Comparison of ENCODE assay signal across 13 mouse cellular contexts in the genomic region with DNA sequence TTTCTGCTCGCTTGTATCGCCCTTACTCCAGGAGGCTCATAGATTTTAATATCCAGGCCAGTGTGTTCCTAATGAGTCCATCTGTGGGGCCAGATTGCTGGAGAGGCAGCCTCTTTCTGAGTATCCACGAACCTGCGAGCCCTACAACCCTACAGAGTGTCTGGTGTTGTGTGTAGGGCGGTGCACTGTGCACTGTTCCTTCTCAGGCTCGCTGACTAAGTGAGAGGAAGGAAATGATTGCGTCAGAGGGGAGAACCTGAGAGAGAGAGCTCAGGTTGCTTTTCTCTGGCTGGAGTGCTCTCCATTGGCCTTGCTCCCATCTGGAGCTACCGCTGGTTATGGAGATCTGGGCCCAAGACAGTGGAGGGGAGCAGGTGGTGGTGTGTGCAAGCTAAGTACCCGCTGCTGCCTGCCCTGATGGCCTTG. TPM values are rescaled to one million over a fixed set of nuclear protein-coding genes. Genes with fewer than 3 reads are reported as not detected.
DNase-seq lines count a peak whose midpoint lies in the region; ATAC-seq and TF ChIP-seq lines count a peak whose summit lies in the region.
"Had no signal": no experiment of that assay in that cellular context is flagged by ENCODE, and none has a peak within 500 bp of the region (broad histone marks: within the 10 kb centered on the region; RNA-seq: fewer than 3 reads in every experiment).

No protein-coding gene starts in this region.

- H3K4me1 ChIP-seq in hindbrain, embryonic 14.5 days (replicated peaks; ENCODE audit: control insufficient read depth, insufficient read depth, low read length): peaks cover 13% of the 10 kb centered on the region
- peaks cover 42% of the 10 kb centered on the region for H3K4me1 ChIP-seq in heart, embryonic 12.5 days (replicated peaks)

- peak; percentile 85 for DNase-seq in gastrocnemius, adult 18-20 months (ENCODE audit: low spot score)
- no peak for DNase-seq in gastrocnemius, postnatal 10 days
- peak; percentile 27 for DNase-seq in retina, postnatal 1 day
- DNase-seq in retina, embryonic 14.5 days (ENCODE audit: low spot score): no peak
- DNase-seq in hindbrain, embryonic 14.5 days (ENCODE audit: low spot score): no peak
- no peak for DNase-seq in heart, postnatal 25 days (ENCODE audit: low spot score)
- DNase-seq in left cerebral cortex, adult 2 months (ENCODE audit: extremely low spot score in 1 of 2, low spot score in 2 of 2): no peak
- DNase-seq: heart, postnatal 10 days; kidney, postnatal 4 days; right cerebral cortex, postnatal 14 days; thymus, adult 2 months had no signal

- WGBS in hindbrain, embryonic 14.5 days: 72% methylated on average over 9 of the region's 9 CpGs
- WGBS in heart, embryonic 12.5 days: 79% methylated on average over 9 of the region's 9 CpGs

- no peaks in the 10 kb centered on the region for H3K9me3 ChIP-seq in hindbrain, embryonic 14.5 days (ENCODE audit: control insufficient read depth, low read length)
- H3K9me3 ChIP-seq in heart, embryonic 12.5 days (replicated peaks): 0 out of 2 replicates have a peak, but pooled peaks cover 6% of the 10 kb centered on the region
- H3K9me3 ChIP-seq: limb, embryonic 15.5 days had no signal

- intact Hi-C loops in heart, postnatal 25 days (cut with DNase I): no loop called here
- intact Hi-C loops in left cerebral cortex, adult 2 months (cut with DNase I): loop anchor here (5.0 kb wide), 1 partner anchor 97 kb away; no protein-coding TSS in a partner anchor

- H3K4me3 ChIP-seq in hindbrain, embryonic 14.5 days (replicated peaks; ENCODE audit: low read length): no peak overlapping the region
- H3K4me3 ChIP-seq in heart, embryonic 12.5 days: no peak overlapping the region
- H3K4me3 ChIP-seq in left cerebral cortex, adult 2 months: no peak overlapping the region
- H3K4me3 ChIP-seq: limb, embryonic 15.5 days had no signal

- ATAC-seq in hindbrain, embryonic 14.5 days (ENCODE audit: low FRiP score): no peak
- no peak for ATAC-seq in heart, embryonic 12.5 days (ENCODE audit: insufficient number of reproducible peaks, low FRiP score)

- no peaks in the 10 kb centered on the region for H3K27me3 ChIP-seq in hindbrain, embryonic 14.5 days (ENCODE audit: control insufficient read depth, insufficient read depth, low read length)
- no peaks in the 10 kb centered on the region for H3K27me3 ChIP-seq in heart, embryonic 12.5 days (replicated peaks)
- H3K27me3 ChIP-seq: limb, embryonic 15.5 days had no signal

- no peak for TF ChIP-seq CTCF in left cerebral cortex, adult 2 months (IDR thresholded peaks at IDR 0.05)

- H3K36me3 ChIP-seq in hindbrain, embryonic 14.5 days (replicated peaks; ENCODE audit: control insufficient read depth, insufficient read depth): 0 out of 2 replicates have a peak, but pooled peaks cover 4% of the 10 kb centered on the region
- peaks cover 27% of the 10 kb centered on the region for H3K36me3 ChIP-seq in heart, embryonic 12.5 days

- no peak overlapping the region for H3K4me2 ChIP-seq in hindbrain, embryonic 14.5 days (replicated peaks)
- no peak overlapping the region for H3K4me2 ChIP-seq in heart, embryonic 12.5 days
- H3K4me2 ChIP-seq: limb, embryonic 15.5 days had no signal

- H3K27ac ChIP-seq in hindbrain, embryonic 14.5 days: peak overlapping the region; percentile 17
- no peak overlapping the region for H3K27ac ChIP-seq in heart, embryonic 12.5 days (ENCODE audit: poor library complexity, severe bottlenecking)
- H3K27ac ChIP-seq in left cerebral cortex, adult 2 months: no peak overlapping the region
- H3K27ac ChIP-seq: limb, embryonic 15.5 days had no signal

- no peak overlapping the region for H3K9ac ChIP-seq in hindbrain, embryonic 14.5 days
- no peak overlapping the region; the same call in 1 of the 2 replicates for H3K9ac ChIP-seq in heart, embryonic 12.5 days
- H3K9ac ChIP-seq: limb, embryonic 15.5 days had no signal

RNA-seq across cellular contexts. Expression of a gene that starts 11.7 kb away (rescaled TPM):
- total RNA-seq in gastrocnemius, adult 18-20 months (2021): 1 to 10 TPM; 2.6 to 3.2 TPM
- total RNA-seq in gastrocnemius, postnatal 10 days (2021): 1 to 10 TPM; 3.5 to 5.0 TPM
- polyA plus RNA-seq in hindbrain, embryonic 14.5 days (2014; fragmentation: Nextera tagmentation; extraction: Ambion mirVana): 24.4 and 29.0 TPM in 2 replicates
- polyA plus RNA-seq in heart, embryonic 12.5 days (2016; fragmentation: Nextera tagmentation; extraction: Ambion mirVana): 11.6 and 12.0 TPM in 2 replicates
- total RNA-seq in heart, postnatal 25 days (2021): 1 to 10 TPM; 4.1 to 4.8 TPM
- total RNA-seq in left cerebral cortex, adult 2 months (2021): 1 to 10 TPM; 7.4 to 9.3 TPM

Comparison
In these comparisons a context has a peak if more than half of its experiments do, and no peak if none do; other contexts are left out.
1. DNase-seq: peak in gastrocnemius, adult 18-20 months (single experiment) and retina, postnatal 1 day (single experiment); none in gastrocnemius, postnatal 10 days (single experiment), retina, embryonic 14.5 days (single experiment), hindbrain, embryonic 14.5 days (single experiment), heart, postnatal 25 days (single experiment) and left cerebral cortex, adult 2 months (0 of 2).